Mouse (Mus musculus) heart, embryonic 13.5 days (tissue): ENCODE measurements around the gene Mlxip. TPM values are rescaled to one million over a fixed set of nuclear protein-coding genes. Genes with fewer than 3 reads are reported as not detected.

Source experiments
- ATAC-seq: fragments of 200-750 bp; cut with Nextera tagmentation; 2 replicates; pipeline ENCODE4 v1.8.0; 2017; ENCODE audit warnings: moderate TSS enrichment; ENCODE audit not compliant: insufficient number of reproducible peaks, low FRiP score, low TSS enrichment; ENCODE audit errors: extremely low read depth
- H3K27ac ChIP-seq: fragments of 300-500 bp; sonication (generic); replicated peaks from 2 replicates; pipeline ENCODE4 v1.5.1; 2015; ENCODE audit warnings: moderate library complexity, mild to moderate bottlenecking, inconsistent platforms
- H3K27me3 ChIP-seq: fragments of 300-500 bp; sonication (generic); replicated peaks from 2 replicates; pipeline ENCODE4 v1.6.1; 2015; ENCODE audit warnings: mild to moderate bottlenecking, inconsistent platforms
- H3K36me3 ChIP-seq: fragments of 300-500 bp; sonication (generic); 2 replicates; pipeline ENCODE4 v1.6.1; 2015; ENCODE audit warnings: mild to moderate bottlenecking, inconsistent platforms
- H3K4me1 ChIP-seq: fragments of 300-500 bp; sonication (generic); 2 replicates; pipeline ENCODE4 v1.6.1; 2015; ENCODE audit warnings: inconsistent platforms
- H3K4me2 ChIP-seq: fragments of 300-500 bp; sonication (generic); 2 replicates; pipeline ENCODE4 v1.6.1; 2015; ENCODE audit warnings: inconsistent platforms, mild to moderate bottlenecking, moderate library complexity
- H3K4me3 ChIP-seq: fragments of 300-500 bp; sonication (generic); 2 replicates; pipeline ENCODE4 v1.5.1; 2015; ENCODE audit warnings: moderate library complexity, mild to moderate bottlenecking, inconsistent platforms
- H3K9ac ChIP-seq: fragments of 300-500 bp; sonication (generic); 2 replicates; pipeline ENCODE4 v1.6.1; 2015; ENCODE audit warnings: inconsistent platforms, mild to moderate bottlenecking, moderate library complexity
- H3K9me3 ChIP-seq: fragments of 300-500 bp; sonication (generic); 2 replicates; pipeline ENCODE4 v1.6.1; 2016; ENCODE audit warnings: inconsistent platforms
- WGBS: fragments of 180-500 bp; shearing (Covaris S2); methylation state at CpG from one replicate; pipeline ENCODE4 v1.1.7; 2015; ENCODE audit warnings: mixed read lengths; 5-methylcytosine and 5-hydroxymethylcytosine counted together
- polyA plus RNA-seq: library from polyadenylated mRNA; unstranded; fragments of >200 nt; fragmentation: Nextera tagmentation; extraction: Ambion mirVana; gene quantifications from 2 replicates; pipeline ENCODE4 v1.2.1, GENCODE M21; 2015

Mlxip gene
- polyA plus RNA-seq, 1 experiment from 2014 or later = 11.7 TPM

- peak overlapping the region; percentile 29; the same call in 1 of the 2 replicates for H3K27ac ChIP-seq
- WGBS = 9% methylated on average over 10 of the region's 10 CpGs
- H3K27me3 ChIP-seq = no peaks in the 10 kb centered on the region
- H3K4me3 ChIP-seq = peak overlapping the region; percentile 27
- peak overlapping the region; percentile 62 for H3K4me2 ChIP-seq
- H3K9ac ChIP-seq = peak overlapping the region; percentile 59
- no peak for ATAC-seq
- H3K36me3 ChIP-seq = no peaks in the 10 kb centered on the region
- H3K9me3 ChIP-seq = no peaks in the 10 kb centered on the region
- H3K4me1 ChIP-seq = peaks cover 17% of the 10 kb centered on the region
Observed at GRCm38 (mm10) chr5:123470784-123471400, 76.3 kb downstream of the Mlxip start.

GRCm38 (mm10) chr5:123473817-123474216, 79.2 kb downstream of the Mlxip start:
- Histone ChIP-seq H3K27ac (no peak overlapping the region), H3K36me3 (no peaks in the 10 kb centered on the region)
- WGBS = 76% methylated on average over 5 of the region's 5 CpGs

GRCm38 (mm10) chr5:123487659-123488395, 93.2 kb downstream of the Mlxip start:
- Histone ChIP-seq H3K27ac (no peak overlapping the region), H3K4me1 (peaks cover 11% of the 10 kb centered on the region), H3K4me2 (no peak overlapping the region), H3K36me3 (no peaks in the 10 kb centered on the region), H3K9ac (no peak overlapping the region), H3K9me3 (no peaks in the 10 kb centered on the region), H3K4me3 (no peak overlapping the region), H3K27me3 (peaks cover 12% of the 10 kb centered on the region)
- WGBS = 68% methylated on average over 11 of the region's 11 CpGs
- no peak for ATAC-seq

More at GRCm38 (mm10) chr5:123473817-123474216, 79.2 kb downstream of the Mlxip start:
- no peak overlapping the region for H3K9ac ChIP-seq
- H3K9me3 ChIP-seq = no peaks in the 10 kb centered on the region
- H3K4me3 ChIP-seq = no peak overlapping the region
- no peaks in the 10 kb centered on the region for H3K27me3 ChIP-seq
- H3K4me1 ChIP-seq = peaks cover 17% of the 10 kb centered on the region
- no peak overlapping the region for H3K4me2 ChIP-seq
- no peak for ATAC-seq

GRCm38 (mm10) chr5:123489112-123489785, 94.7 kb downstream of the Mlxip start, which contains the start of the genes Lrrc43 and Il31:
Gene Lrrc43, plus strand, starts transcription at chr5:123489305.
Gene Il31, minus strand, starts transcription at chr5:123489489.
- H3K4me1 ChIP-seq = peaks cover 11% of the 10 kb centered on the region
- WGBS = 11% methylated on average over 25 of the region's 25 CpGs
- H3K27ac ChIP-seq = no peak within 1 kb of the TSS
- H3K27me3 ChIP-seq = peaks cover 12% of the 10 kb centered on the region
- H3K4me2 ChIP-seq = peak within 1 kb of the TSS; percentile 66
- no peaks in the 10 kb centered on the region for H3K36me3 ChIP-seq
- peak within 1 kb of the TSS; percentile 70 for H3K9ac ChIP-seq
- no peaks in the 10 kb centered on the region for H3K9me3 ChIP-seq
- peak within 1 kb of the TSS; percentile 39 for H3K4me3 ChIP-seq
- ATAC-seq = peak; percentile 25; the same call in 1 of the 2 replicates

DNA sequence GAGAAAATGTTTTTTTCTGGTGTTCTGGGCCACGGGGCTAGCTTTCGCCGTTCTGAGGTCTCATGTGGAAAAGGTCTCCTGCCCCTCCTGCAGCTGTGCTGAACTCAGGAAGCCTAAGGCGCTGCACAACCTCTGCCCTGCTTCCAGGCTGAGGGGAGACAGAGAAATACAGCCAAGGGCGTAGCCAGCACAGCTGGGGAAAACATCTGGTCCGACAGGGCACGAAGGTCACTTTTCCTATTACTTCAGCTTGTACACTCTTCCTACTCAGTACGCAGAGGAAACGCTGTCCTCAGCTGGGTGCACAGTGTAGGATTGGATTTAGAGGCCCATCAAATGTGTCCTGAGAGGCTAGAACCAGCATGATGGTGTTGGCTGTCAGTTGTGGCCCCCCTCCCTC, 95.3 kb downstream of the Mlxip start:
- ATAC-seq = no peak
- H3K27me3 ChIP-seq = peaks cover 12% of the 10 kb centered on the region
- WGBS = 53% methylated on average over 9 of the region's 9 CpGs
- no peaks in the 10 kb centered on the region for H3K9me3 ChIP-seq
- no peak overlapping the region for H3K27ac ChIP-seq
- H3K36me3 ChIP-seq = no peaks in the 10 kb centered on the region
- H3K4me2 ChIP-seq = no peak overlapping the region
- H3K9ac ChIP-seq = no peak overlapping the region
- no peak overlapping the region for H3K4me3 ChIP-seq
- peaks cover 11% of the 10 kb centered on the region for H3K4me1 ChIP-seq

DNA sequence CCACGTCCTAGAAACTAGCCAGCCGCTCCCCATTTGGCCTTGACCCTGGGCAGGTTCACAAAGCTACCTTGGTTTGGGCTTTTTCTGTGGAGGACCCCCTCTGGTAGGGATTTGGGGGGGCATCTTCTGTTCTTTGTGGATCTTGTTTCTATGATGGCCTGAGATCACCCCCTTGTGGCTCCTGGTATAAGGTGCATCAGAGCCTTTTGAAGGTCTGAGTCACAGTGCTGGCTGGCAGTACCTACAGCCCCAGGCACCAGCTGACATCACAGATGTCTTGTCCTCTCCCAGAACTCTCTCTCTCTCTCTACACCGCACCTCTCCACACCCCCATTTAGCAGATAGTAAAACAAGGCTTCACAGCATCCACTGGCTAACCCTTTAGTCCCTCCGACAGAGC, 105.1 kb downstream of the Mlxip start:
- Histone ChIP-seq H3K4me1 (peaks cover 19% of the 10 kb centered on the region), H3K27ac (no peak overlapping the region), H3K9me3 (no peaks in the 10 kb centered on the region), H3K4me2 (no peak overlapping the region), H3K36me3 (no peaks in the 10 kb centered on the region), H3K9ac (no peak overlapping the region), H3K27me3 (peaks cover 33% of the 10 kb centered on the region), H3K4me3 (no peak overlapping the region)
- WGBS = 40% methylated on average over 4 of the region's 4 CpGs
- no peak for ATAC-seq

DNA sequence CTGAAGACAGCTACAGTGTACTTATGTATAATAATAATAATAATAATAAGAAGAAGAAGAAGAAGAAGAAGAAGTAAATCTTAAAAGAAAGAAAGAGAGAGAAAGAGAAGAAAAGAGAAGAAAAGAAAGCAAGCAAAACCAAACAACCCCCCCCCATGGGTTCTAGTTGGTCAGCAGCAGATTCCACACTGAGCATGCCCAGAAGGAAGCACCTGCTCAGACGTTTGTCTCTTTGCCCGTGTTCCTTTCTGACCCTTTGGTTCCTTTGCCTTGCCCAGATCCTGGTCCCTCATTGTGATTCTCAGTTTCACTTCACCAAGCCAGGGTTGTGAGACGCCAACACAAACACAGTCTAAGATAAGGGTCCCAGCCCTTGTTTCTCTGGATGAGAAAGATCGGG, 107.4 kb downstream of the Mlxip start:
- H3K4me1 ChIP-seq = peaks cover 15% of the 10 kb centered on the region
- no peak for ATAC-seq
- H3K27ac ChIP-seq = no peak overlapping the region
- WGBS = 32% methylated on average over 4 of the region's 4 CpGs
- H3K4me2 ChIP-seq = no peak overlapping the region
- no peak overlapping the region for H3K9ac ChIP-seq
- H3K27me3 ChIP-seq = peaks cover 49% of the 10 kb centered on the region
- no peaks in the 10 kb centered on the region for H3K36me3 ChIP-seq
- H3K4me3 ChIP-seq = no peak overlapping the region
- H3K9me3 ChIP-seq = no peaks in the 10 kb centered on the region

Other genes with a start within 250 kb of the Mlxip start
- gene Psmd9, start 225.4 kb upstream of the Mlxip start, polyA plus RNA-seq = 57.2 and 62.8 TPM in 2 replicates
- 0.37 and 1.5 TPM in 2 replicates for gene Hpd, start 212.1 kb upstream of the Mlxip start, polyA plus RNA-seq
- gene Wdr66, start 142.7 kb upstream of the Mlxip start, polyA plus RNA-seq = 0.91 and 0.99 TPM in 2 replicates
- 13.5 and 14.5 TPM in 2 replicates for gene Bcl7a, start 51.0 kb upstream of the Mlxip start, polyA plus RNA-seq
- gene Lrrc43, start 94.5 kb downstream of the Mlxip start, polyA plus RNA-seq = not detected in 2 replicates
- gene Il31, start 94.7 kb downstream of the Mlxip start, polyA plus RNA-seq = not detected in 2 replicates
- 0.20 and 0.35 TPM in 2 replicates for gene B3gnt4, start 115.7 kb downstream of the Mlxip start, polyA plus RNA-seq
- gene Diablo, start 129.4 kb downstream of the Mlxip start, polyA plus RNA-seq = 89.2 and 97.1 TPM in 2 replicates
- gene Gm49027, start 130.7 kb downstream of the Mlxip start, polyA plus RNA-seq = 0.43 TPM in 1 of 2 replicates, not detected in the other
- gene Vps33a, start 178.2 kb downstream of the Mlxip start, polyA plus RNA-seq = 18.6 and 20.3 TPM in 2 replicates